Mouse (Mus musculus) left cerebral cortex, postnatal 14 days (tissue): Measurements from ENCODE around the gene Ankrd42. TPM values are rescaled to one million over a fixed set of nuclear protein-coding genes. Genes with fewer than 3 reads are reported as not detected.

Source experiments
- DNase-seq, 2 experiments: peaks; one replicate each; pipeline ENCODE4 v3.0.0; 2021 to 2022; ENCODE audit warnings: low spot score in 2 of 2, mixed read lengths in 1 of 2
- intact Hi-C: fragments of 180-260 bp; cut with DNase I; formaldehyde crosslinking; loops from one replicate; pipeline ENCODE4 v1.15.1; 2025
- long read RNA-seq, 2 experiments: library from polyadenylated mRNA; stranded (forward); transcript quantifications; one replicate each; pipeline ENCODE4 v2.0.0; 2021
- total RNA-seq, 2 experiments: library from RNA; stranded (reverse); gene quantifications; 2 replicates each; pipeline ENCODE4 v1.2.3; 2021

The Ankrd42 gene
- 10 to 100 TPM; 20.0 to 21.9 TPM for total RNA-seq
- long read RNA-seq, experiment 1, transcript Ankrd42-202 (12 exons, 2,782 nt) = major isoform, 16 of 24 reads
- long read RNA-seq, experiment 1, partial matches to known transcripts = 2 of 24 reads
- long read RNA-seq, experiment 1, other reads (novel, unspliced or antisense) = 6 of 24 reads
- long read RNA-seq, experiment 2, transcript Ankrd42-202 (12 exons, 2,782 nt) = major isoform, 8 of 16 reads
- long read RNA-seq, experiment 2, partial matches to known transcripts = 2 of 16 reads
- long read RNA-seq, experiment 2, other reads (novel, unspliced or antisense) = 6 of 16 reads

GRCm38 (mm10) chr7:92637021-92637625 lies at the start of gene Ankrd42:
TSS of gene Ankrd42 (minus strand) at chr7:92637142.
- DNase-seq = peak; percentile 93 to 94
- intact Hi-C loops = no loop called here

DNA sequence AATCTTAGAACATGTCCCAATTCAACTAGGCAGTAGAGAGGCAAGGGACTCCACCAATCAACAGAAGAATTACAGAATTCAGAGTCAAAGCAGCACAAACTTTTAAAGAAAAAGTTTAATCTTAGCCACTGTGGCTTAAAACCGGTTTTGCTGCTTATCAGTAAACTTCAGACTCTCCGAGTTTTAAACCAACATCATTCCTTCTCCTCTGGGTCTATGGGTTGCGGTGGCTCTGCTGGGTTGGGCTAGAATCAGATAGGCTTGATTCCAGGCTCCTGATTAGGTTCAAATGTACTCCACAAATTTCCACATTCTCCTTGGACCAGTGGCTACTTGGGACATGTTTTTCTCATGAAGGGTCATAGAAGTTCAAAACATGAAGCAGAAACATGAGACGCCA lies 40.4 kb upstream of the Ankrd42 start:
- DNase-seq = no peak
- intact Hi-C loops = no loop called here

DNA sequence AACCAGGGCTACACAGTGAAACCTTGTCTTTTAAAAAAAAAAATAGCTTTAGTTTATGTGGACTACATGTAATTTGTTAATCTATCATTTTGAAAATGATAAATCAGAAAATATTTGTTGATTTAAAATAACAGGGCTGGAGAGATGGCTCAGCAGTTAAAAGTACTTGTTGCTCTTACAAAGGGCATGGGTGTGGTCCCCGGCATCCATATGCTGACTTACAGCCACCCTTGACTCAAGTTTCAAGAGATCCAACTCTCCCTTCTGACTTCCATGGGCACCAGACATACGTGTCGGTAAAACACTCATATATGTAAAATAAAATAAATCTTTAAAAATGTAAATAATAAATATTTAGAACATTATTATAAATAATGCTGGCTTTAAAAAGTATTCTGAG lies 38.2 kb upstream of the Ankrd42 start:
- no peak for DNase-seq
- intact Hi-C loops = no loop called here

DNA sequence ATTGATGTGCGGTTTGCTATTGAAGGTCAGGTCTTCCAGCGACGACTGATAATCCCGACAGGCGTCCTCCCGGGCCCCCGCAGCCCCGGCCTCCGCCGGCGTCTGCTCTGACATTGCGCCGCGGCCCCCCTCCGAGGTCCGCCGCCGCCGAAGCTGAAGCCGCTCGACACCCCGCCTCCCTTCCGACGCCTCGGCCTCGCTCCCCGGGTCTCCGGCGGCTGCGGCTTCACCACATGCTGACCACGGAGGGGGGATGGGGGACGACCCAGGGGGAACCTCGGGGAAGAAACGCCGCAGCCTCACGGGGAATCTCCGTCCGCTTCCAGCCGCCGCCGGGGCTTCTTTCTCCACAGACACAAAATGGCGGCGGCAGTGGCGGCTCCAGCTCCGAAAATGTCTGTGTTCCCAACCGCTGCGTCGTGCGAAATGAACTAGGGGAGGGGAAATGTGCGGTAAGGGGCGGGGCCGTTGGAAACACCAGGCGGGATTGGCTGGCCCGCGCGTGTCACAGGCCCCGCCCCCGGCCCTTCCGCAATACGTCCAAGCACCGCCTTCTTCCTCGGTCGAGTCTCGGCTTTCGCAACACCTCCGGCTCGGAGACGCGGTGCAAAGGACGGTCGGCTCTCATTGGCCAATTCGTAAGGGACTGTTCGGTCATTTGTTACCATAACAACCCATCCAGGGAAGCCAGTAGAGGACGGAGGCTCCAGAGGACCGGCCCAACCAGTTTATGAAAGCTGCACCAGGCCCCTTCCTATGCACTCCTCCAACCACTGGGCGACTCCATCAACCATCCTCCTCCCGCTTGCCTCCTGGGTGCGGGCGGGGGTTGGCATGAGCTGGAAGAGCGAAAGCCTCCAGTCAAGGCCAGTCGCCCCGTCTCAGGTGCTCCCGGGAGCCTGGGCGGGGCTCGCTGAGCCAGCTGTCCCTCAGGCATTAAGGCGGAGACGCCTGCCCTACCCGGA lies 32.8 kb upstream of the Ankrd42 start, which contains the start of gene Pcf11:
TSS of gene Pcf11 (minus strand) at position 428 of the 965 bp plus-strand sequence.
- intact Hi-C loops = loop anchor here (5.0 kb wide), 4 partner anchors 43 to 298 kb away; partner anchors contain the start of gene Rab30
- DNase-seq = peak; percentile 97 to 99

DNA sequence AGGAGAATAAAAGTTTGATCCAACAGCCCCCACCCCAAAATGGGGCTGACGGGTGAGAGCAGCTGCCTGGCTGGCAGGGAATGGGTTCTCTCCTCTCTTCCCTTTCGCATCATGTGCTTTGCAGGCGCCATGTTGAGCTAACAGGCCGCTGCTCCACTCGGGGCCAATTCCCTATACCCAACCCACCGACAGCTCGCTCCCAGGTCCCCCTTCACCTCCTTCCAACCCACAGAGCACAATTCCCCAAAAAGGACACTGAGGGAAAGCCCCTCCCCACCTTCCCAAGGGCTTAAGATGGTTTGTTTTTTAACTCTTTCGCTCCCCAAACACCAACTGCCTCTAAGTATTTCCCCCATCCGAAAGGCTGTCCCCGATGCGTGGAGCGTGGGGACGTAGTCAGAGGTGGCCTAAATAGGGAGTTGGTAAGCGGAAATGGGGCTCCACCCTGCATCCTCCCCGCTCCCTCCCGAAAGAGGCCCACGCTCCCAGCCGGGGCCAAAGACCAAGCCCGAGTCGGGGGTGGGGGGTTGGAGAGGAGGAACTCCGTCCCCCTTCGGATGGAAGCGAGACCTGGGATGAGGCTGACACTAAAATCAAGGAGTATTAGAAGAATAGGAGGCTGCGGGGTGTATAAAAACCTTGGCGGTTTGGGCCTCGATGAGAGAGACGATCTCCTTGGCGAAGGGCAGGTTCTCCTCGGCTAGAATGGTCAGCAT lies 32.0 kb upstream of the Ankrd42 start:
- DNase-seq = peak; percentile 43 to 56
- intact Hi-C loops = loop anchor here (5.0 kb wide), 2 partner anchors 73 to 298 kb away; partner anchors contain the start of gene Rab30

DNA sequence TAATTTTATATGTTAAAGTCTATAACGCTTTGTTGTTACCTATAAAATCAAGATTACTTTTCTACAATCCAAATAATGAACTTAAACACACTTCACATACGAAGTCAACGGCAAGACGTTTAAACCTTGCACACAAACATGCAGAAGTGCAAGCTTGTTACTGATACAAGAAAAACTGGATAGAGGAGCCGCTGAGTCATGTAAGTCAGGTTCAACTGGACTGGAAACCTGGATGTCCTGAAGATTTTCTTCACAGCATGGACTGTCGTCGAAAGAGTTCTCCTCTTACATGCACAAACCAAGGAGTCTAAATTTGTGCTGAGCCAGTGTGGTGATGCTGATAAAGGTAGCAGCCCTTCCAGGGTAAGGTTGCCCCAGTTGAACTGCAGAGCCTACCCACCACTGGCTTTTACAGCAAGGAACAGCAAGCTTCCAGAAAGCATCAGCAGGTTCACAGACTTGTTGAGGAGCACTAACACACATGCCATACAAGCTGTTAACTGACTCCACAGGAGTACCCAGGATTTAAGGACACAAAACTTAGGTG lies 29.4 kb upstream of the Ankrd42 start:
- intact Hi-C loops = loop anchor here (5.0 kb wide), 2 partner anchors 76 to 301 kb away; partner anchors contain the start of gene Rab30

GRCm38 (mm10) chr7:92658050-92658449 lies 21.1 kb upstream of the Ankrd42 start:
- DNase-seq = no peak
- intact Hi-C loops = no loop called here

More for the DNA sequence above, 29.4 kb upstream of the Ankrd42 start:
- DNase-seq = no peak

- no peak for DNase-seq
- intact Hi-C loops = no loop called here
Observed at GRCm38 (mm10) chr7:92656386-92656785, 19.4 kb upstream of the Ankrd42 start.

GRCm38 (mm10) chr7:92653329-92653728 lies 16.4 kb upstream of the Ankrd42 start:
- intact Hi-C loops = no loop called here
- DNase-seq = no peak

DNA sequence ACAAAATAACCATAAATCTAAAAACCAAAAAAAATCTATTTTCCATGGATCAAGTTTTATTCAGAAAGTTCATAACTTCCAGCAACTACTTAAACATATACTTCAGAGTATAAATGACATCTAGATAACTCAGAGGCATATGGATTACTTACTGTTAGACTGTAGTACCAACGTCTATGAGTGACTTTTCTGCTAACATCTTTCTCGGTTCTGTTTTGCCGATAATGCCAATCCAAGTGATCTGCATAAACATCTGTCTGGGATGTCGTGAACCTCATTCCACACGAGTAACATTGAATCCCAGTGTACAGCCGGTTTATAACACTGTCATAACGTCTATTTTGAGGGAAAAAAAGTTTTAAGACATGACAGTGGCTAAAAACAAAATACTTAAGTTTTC lies 10.8 kb upstream of the Ankrd42 start:
- intact Hi-C loops = no loop called here
- no peak for DNase-seq

GRCm38 (mm10) chr7:92642358-92642757 lies 5.4 kb upstream of the Ankrd42 start:
- no peak for DNase-seq
- intact Hi-C loops = no loop called here

DNA sequence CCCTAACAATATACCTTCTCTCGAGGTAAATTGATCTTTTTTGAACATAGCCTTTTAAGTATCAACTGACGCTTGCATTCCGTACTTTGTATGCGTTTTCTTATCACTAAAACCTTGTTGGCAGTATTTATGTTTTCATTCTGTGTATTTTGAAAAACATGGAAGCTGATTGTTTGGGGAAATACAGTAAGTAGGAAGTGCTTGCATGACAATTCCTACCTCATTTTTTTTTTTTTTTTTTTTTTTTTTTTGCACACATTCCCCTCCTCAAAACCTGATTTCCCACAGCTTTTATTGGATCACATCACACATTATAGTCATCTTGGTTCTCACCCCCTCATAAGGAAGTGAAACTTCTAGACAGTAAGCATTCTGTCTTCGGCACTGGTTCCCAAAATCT lies 1.1 kb upstream of the Ankrd42 start:
- DNase-seq = no peak
- intact Hi-C loops = no loop called here

DNA sequence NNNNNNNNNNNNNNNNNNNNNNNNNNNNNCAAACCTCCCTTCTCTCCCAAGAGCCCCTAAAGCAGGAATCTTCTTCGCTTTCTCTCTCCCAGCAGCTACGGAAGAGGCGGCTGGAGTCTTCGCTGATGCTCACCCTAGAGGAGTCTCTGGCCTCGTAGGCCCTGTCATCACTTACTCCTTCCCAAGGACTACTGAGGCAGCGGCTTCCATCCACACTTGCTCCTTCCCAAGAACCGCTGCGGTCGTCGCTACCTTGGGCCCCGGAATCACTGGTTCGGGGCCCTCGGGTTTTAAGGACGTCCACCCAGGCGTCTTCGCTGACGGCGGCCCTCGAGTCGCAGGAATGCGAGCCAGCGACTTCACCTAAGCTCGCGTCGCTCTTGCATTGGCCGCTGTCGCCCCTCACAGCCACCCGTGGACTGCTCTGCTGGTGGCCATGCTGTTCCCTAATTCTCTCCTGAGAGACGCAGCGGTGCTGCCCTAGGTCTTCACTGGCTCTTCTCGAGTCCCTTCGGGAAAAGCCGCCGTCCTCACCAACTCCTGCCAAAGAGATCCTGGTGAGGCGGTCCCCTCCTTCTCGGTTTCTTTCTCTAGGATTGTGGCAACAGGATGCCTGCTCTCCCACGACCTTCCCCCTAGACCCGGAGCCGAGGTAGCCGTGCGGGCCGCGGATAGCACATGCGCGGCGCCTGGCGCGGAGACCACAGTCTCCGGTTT lies 489 bp downstream of the Ankrd42 start:
- DNase-seq = no peak
- intact Hi-C loops = no loop called here

- intact Hi-C loops = loop anchor here (5.0 kb wide), 1 partner anchor 237 kb away; no protein-coding TSS in a partner anchor
- peak in 1 of 2 experiments; percentile 9 for DNase-seq
Observed at GRCm38 (mm10) chr7:92630167-92630566, 6.8 kb downstream of the Ankrd42 start.

DNA sequence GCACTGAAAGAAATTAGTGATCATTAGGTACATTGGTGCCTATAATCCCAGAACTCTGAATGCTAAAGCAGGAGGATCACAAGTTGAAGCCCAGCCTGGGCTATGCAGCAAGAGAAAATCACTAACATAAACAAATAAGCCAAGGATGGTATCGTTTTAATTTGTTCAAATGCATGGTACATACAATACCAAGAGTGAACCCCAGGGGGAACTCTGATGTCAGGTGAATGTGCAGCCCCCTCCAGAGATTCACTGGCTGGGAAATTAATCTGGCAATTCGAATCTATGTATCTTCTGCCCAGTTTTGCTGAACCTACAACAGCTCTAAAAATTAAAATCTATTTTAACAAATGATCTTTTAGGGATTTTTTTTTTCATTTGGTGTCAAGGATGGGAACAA lies 12.5 kb downstream of the Ankrd42 start:
- no peak for DNase-seq
- intact Hi-C loops = no loop called here

DNA sequence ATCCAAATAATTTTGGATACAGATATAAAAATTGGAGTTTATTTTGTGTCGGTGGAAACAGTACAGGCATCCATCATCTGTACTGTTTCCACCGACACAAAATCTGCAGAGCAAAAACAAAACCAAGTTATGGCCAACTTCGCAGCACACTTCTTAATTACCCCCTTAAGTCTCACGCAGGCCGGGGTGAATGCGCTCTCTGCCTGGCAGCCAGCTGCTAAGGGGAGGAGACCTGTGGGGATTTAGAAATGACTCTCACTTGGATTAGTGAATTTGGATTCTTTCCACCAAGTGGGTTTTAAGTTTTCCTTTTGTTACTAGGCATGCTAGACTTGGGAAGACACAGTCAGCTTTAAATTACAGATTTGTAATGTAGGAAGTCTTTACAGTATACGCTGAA lies 26.1 kb downstream of the Ankrd42 start:
- intact Hi-C loops = no loop called here

DNA sequence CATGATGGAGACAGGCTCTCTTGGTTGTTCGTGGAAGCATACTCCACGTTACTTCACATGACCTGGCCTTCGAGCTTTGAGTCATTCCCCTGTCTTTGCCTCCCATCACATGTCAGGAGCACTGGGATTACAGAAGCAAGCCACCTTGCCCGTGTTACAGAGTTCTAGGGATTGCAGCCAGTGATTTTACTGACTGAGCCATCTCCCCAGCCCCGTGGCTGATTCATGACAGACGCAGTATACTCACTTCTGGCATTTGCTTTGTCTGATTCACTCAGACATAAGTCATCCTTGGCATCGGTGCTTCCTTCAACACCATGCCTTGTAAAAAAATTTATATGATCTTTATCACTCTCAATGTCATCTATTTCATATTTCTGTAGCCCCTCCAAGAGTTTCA lies 32.0 kb downstream of the Ankrd42 start:
- intact Hi-C loops = loop anchor here (1.0 kb wide), 1 partner anchor 9 kb away; no protein-coding TSS in a partner anchor
- DNase-seq = no peak

More for the DNA sequence above, 26.1 kb downstream of the Ankrd42 start:
- DNase-seq = no peak

DNA sequence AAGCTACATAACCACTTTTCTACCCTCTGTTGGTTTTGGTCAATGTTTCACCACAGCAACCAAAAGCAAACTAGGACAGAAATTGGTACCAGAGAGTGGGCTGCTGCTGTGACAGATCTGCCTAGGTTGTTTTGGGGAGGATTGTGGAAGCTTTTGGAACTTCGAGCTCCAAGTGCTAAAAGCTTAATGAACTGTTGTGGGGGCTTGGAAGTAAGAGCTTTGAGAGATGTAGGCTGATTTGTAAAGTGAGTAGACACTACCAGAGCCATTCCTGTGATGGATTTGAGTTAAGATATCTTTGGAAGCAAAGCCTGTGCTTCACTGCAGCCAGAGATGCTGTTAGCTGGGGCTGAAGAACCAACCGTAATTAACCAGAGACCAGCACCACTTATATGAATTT lies 46.1 kb downstream of the Ankrd42 start:
- intact Hi-C loops = no loop called here
- DNase-seq = no peak
